Mouse (Mus musculus) ES-Bruce4 (cell line): ENCODE measurements around the gene Acacb. TPM values are rescaled to one million over a fixed set of nuclear protein-coding genes. Genes with fewer than 3 reads are reported as not detected.

Experiments
- H3K27ac ChIP-seq: 2 replicates; pipeline ENCODE4 v1.5.1; 2012; ENCODE audit warnings: low read length, inconsistent platforms; ENCODE audit not compliant: insufficient read depth
- H3K27me3 ChIP-seq: 2 replicates; pipeline ENCODE4 v1.6.1; 2012; ENCODE audit warnings: mild to moderate bottlenecking, low read length, inconsistent platforms; ENCODE audit not compliant: control insufficient read depth, poor library complexity, insufficient read depth, severe bottlenecking
- H3K36me3 ChIP-seq: 2 replicates; pipeline ENCODE4 v1.6.1; 2012; ENCODE audit warnings: inconsistent platforms, mild to moderate bottlenecking, low read length, moderate library complexity; ENCODE audit not compliant: control insufficient read depth, poor library complexity, insufficient read depth, severe bottlenecking
- H3K4me1 ChIP-seq: one replicate; pipeline ENCODE4 v1.8.1; 2011; ENCODE audit warnings: low read length; ENCODE audit not compliant: control insufficient read depth, insufficient read depth
- H3K4me3 ChIP-seq: 2 replicates; pipeline ENCODE4 v1.5.1; 2011; ENCODE audit warnings: low read depth, mild to moderate bottlenecking, low read length
- H3K9ac ChIP-seq: 2 replicates; pipeline ENCODE4 v1.6.1; 2012; ENCODE audit warnings: low read depth, mild to moderate bottlenecking, inconsistent platforms; ENCODE audit not compliant: poor library complexity, severe bottlenecking
- H3K9me3 ChIP-seq: replicated peaks from 2 replicates; pipeline ENCODE4 v1.6.1; 2012; ENCODE audit warnings: mild to moderate bottlenecking, low read length, inconsistent platforms; ENCODE audit not compliant: control insufficient read depth, poor library complexity, insufficient read depth, severe bottlenecking
- CTCF ChIP-seq: IDR thresholded peaks from one replicate; pipeline ENCODE4 v1.8.1; 2011; ENCODE audit warnings: low read depth, low read length
- EP300 ChIP-seq: IDR thresholded peaks from 2 replicates; pipeline ENCODE4 v1.6.1; 2011; ENCODE audit warnings: low read depth, low read length; ENCODE audit not compliant: insufficient read depth
- POLR2A ChIP-seq: IDR thresholded peaks from one replicate; pipeline ENCODE4 v1.8.1; 2011; ENCODE audit warnings: low read length; ENCODE audit not compliant: insufficient read depth
- polyA plus RNA-seq: library from polyadenylated mRNA; stranded (reverse); fragments of >200 nt; gene quantifications from 2 replicates; pipeline ENCODE4 v1.2.4, GENCODE M21; 2011; ENCODE audit warnings: low read depth; ENCODE audit not compliant: missing spikeins, insufficient read depth, insufficient read length

Gene Acacb
- polyA plus RNA-seq, 1 experiment, result 9.3 TPM

GRCm38 (mm10) chr5:114138277-114139164 lies 7.8 kb upstream of the Acacb start:
- Histone ChIP-seq H3K27me3 (no peaks in the 10 kb centered on the region), H3K4me1 (peaks cover 12% of the 10 kb centered on the region), H3K9me3 (no peaks in the 10 kb centered on the region), H3K27ac (no peak overlapping the region), H3K9ac (no peak overlapping the region), H3K4me3 (no peak overlapping the region), H3K36me3 (peaks cover 46% of the 10 kb centered on the region)
- TF ChIP-seq CTCF (no peak), POLR2A (no peak), EP300 (no peak)

- Histone ChIP-seq H3K4me1 (peaks cover 12% of the 10 kb centered on the region), H3K9me3 (no peaks in the 10 kb centered on the region), H3K27me3 (no peaks in the 10 kb centered on the region), H3K4me3 (no peak overlapping the region), H3K27ac (no peak overlapping the region), H3K9ac (no peak overlapping the region), H3K36me3 (peaks cover 40% of the 10 kb centered on the region)
- no peak for TF ChIP-seq CTCF
- no peak for TF ChIP-seq POLR2A
- TF ChIP-seq EP300, result no peak
Measured at GRCm38 (mm10) chr5:114139175-114139574, 7.2 kb upstream of the Acacb start.

DNA sequence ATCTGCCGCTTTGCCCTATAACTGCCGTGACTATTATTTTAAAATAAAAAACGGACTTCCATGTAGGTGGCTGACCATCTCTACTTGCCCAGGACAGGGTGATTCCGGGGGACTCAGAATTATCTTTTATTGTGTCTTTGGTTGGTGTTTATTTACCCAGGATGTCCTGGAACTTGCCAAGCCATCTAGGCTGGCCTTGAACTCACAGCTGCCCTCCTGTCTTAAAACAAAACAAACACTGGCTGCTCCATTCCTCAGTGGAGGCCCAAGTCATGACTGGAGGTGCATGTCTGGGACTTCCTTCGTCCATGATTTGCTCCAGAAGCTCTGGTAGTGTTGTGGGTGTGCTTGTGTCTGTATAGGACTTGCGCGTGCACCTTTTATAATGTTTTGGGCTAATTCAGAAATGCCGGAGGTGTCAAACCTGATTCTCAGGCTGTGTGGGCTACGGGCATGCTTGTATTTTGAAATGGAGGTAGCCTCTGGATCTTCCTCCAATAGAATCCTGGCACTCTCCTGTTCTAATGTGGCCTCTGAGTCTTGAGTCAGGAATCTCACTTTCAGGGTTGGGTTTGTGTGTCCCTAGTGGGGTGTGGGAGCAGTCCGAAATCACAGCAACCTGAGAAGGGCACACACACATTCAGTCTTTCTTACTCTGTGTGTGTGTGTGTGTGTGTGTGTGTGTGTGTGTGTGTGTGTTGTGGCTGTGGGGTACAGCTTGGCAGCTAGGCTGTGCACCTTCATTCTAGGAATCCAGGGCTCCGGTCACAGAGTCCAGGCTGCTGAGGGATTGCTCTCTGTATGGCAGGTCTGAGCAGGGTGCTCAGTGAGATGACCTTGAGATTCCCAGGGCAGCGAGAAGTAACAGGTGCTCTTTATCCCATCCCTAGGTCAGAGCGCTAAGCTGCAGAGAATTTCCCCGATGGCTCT lies 973 bp downstream of the Acacb start:
- Histone ChIP-seq H3K9ac (no peak overlapping the region), H3K9me3 (no peaks in the 10 kb centered on the region), H3K27me3 (no peaks in the 10 kb centered on the region), H3K27ac (no peak overlapping the region), H3K4me1 (peaks cover 7% of the 10 kb centered on the region), H3K36me3 (no peaks in the 10 kb centered on the region), H3K4me3 (no peak overlapping the region)
- TF ChIP-seq CTCF (no peak), POLR2A (no peak), EP300 (no peak)

GRCm38 (mm10) chr5:114152359-114153092 lies 6.2 kb downstream of the Acacb start:
- Histone ChIP-seq H3K9ac (peak overlapping the region; percentile 5; the same call in 1 of the 2 replicates), H3K4me1 (peaks cover 6% of the 10 kb centered on the region), H3K4me3 (peak overlapping the region; percentile 55), H3K27ac (peak overlapping the region; percentile 65; the same call in 1 of the 2 replicates), H3K27me3 (no peaks in the 10 kb centered on the region), H3K36me3 (no peaks in the 10 kb centered on the region), H3K9me3 (no peaks in the 10 kb centered on the region)
- TF ChIP-seq CTCF (no peak), EP300 (no peak), POLR2A (no peak)

DNA sequence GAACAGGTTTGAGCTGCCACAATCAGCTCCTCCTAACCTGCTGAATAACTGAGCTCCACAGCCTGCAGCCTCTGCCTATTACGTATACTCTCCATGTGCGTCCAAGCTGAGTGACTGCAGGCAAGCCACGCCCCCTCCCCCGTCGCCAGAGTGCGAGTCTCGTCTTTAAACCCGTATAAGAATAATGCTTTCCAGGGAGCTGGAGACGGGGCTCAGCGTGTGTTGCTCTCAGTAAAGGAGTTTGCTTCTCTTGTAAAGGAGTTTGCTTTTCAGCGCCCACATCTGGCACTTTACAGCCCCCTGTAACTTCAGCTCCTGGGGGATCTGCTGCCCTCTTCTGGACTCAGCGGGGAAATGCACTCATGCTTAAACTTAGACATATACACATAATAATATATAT lies 7.2 kb downstream of the Acacb start:
- H3K9me3 ChIP-seq, result no peaks in the 10 kb centered on the region
- no peaks in the 10 kb centered on the region for H3K36me3 ChIP-seq
- H3K9ac ChIP-seq, result peak overlapping the region; percentile 5; the same call in 1 of the 2 replicates
- peaks cover 6% of the 10 kb centered on the region for H3K4me1 ChIP-seq
- H3K27me3 ChIP-seq, result no peaks in the 10 kb centered on the region
- H3K4me3 ChIP-seq, result peak overlapping the region; percentile 55
- TF ChIP-seq CTCF (peak; percentile 65), POLR2A (no peak)
- H3K27ac ChIP-seq, result peak overlapping the region; percentile 65
